Comparison of ENCODE assay signal across 25 mouse cellular contexts in the genomic region with DNA sequence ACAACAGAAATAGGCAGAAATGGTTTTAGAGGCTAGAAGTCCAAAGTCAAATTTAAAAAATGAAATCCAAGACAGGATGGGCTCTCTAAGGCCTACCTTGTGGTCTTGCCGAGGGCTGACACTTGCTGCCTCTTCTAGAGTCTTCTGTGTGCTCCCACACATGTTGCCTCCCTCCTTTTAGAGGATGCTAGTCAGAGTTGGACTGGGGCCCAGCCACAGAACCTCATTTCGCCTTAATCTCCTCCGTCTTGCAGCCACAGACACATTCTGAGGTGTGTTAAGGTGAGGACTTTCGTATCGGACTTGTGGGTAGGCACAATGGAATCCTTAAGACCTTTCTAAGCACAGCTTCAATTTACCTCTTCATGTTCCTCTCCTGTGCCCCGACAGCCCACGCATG. TPM values are rescaled to one million over a fixed set of nuclear protein-coding genes. Genes with fewer than 3 reads are reported as not detected.
DNase-seq lines count a peak whose midpoint lies in the region; ATAC-seq and TF ChIP-seq lines count a peak whose summit lies in the region.
"Had no signal": no experiment of that assay in that cellular context is flagged by ENCODE, and none has a peak within 500 bp of the region (broad histone marks: within the 10 kb centered on the region; RNA-seq: fewer than 3 reads in every experiment).

No protein-coding gene starts in this region.

- peak; percentile 81 for DNase-seq in heart, adult 11 months
- no peak for DNase-seq in heart, postnatal 14 days
- peak; percentile 58 for DNase-seq in CD4-positive helper T cell, adult 2 months (ENCODE audit: low read depth, low spot score)
- peak; percentile 35 for DNase-seq in MEL (ENCODE audit: low read depth, low spot score)
- DNase-seq in hindbrain, embryonic 10.5 days (ENCODE audit: low spot score) = no peak
- no peak for DNase-seq in urinary bladder, postnatal 10 days (ENCODE audit: low spot score)
- DNase-seq in spleen, postnatal 4 days (ENCODE audit: low spot score in 2 of 2) = no peak
- DNase-seq: adrenal gland, postnatal 10 days; adrenal gland, postnatal 36 days; B cell, adult 2 months; cerebellum, adult 18-20 months; cerebellum, adult 9-10 months; gastrocnemius, postnatal 10 days; gastrocnemius, postnatal 36 days had no signal

- no peak overlapping the region for H3K4me3 ChIP-seq in MEL (ENCODE audit: control insufficient read depth in 1 of 2, insufficient read depth in 1 of 2, low read depth in 2 of 2, low read length in 2 of 2)
- H3K4me3 ChIP-seq in hindbrain, embryonic 10.5 days = no peak overlapping the region
- H3K4me3 ChIP-seq: forebrain, embryonic 10.5 days; forebrain, embryonic 13.5 days; heart, adult 2 months; heart, embryonic 10.5 days; heart, embryonic 13.5 days; hindbrain, embryonic 13.5 days had no signal

- H3K36me3 ChIP-seq in MEL (ENCODE audit: control insufficient read depth in 1 of 2, insufficient read depth in 2 of 2, low read length in 2 of 2) = no peaks in the 10 kb centered on the region
- H3K36me3 ChIP-seq in hindbrain, embryonic 10.5 days = no peaks in the 10 kb centered on the region
- H3K36me3 ChIP-seq: forebrain, embryonic 10.5 days; heart, embryonic 10.5 days; heart, embryonic 13.5 days; hindbrain, embryonic 13.5 days had no signal

- TF ChIP-seq EP300 in MEL (IDR thresholded peaks at IDR 0.05; ENCODE audit: low read depth in 1 of 2, low read length in 2 of 2) = no peak

- H3K9ac ChIP-seq in MEL (ENCODE audit: control insufficient read depth, low read depth, low read length, poor library complexity, severe bottlenecking) = no peak overlapping the region
- H3K9ac ChIP-seq: forebrain, embryonic 13.5 days; heart, embryonic 13.5 days; hindbrain, embryonic 13.5 days had no signal

- TF ChIP-seq RAD21 in MEL (IDR thresholded peaks at IDR 0.05; ENCODE audit: low read depth, low read length) = no peak

- peak; percentile 12; the same call in 1 of the 2 replicates for ATAC-seq in megakaryocyte progenitor cell, adult 5-6 weeks (replicated peaks; ENCODE audit: poor library complexity)
- ATAC-seq: forebrain, embryonic 13.5 days; forebrain, embryonic 16.5 days; hindbrain, embryonic 16.5 days; inflammation-experienced regulatory T-cells, adult 6 months; intestine, embryonic 16.5 days had no signal

- no peaks in the 10 kb centered on the region; the same call in 1 of the 2 replicates for H3K79me2 ChIP-seq in MEL (ENCODE audit: control insufficient read depth, insufficient read depth, low read length, poor library complexity)

- H3K27ac ChIP-seq in MEL (ENCODE audit: control insufficient read depth, low read depth, low read length) = no peak overlapping the region
- no peak overlapping the region for H3K27ac ChIP-seq in hindbrain, embryonic 10.5 days
- H3K27ac ChIP-seq: forebrain, embryonic 10.5 days; forebrain, embryonic 13.5 days; heart, adult 2 months; heart, embryonic 10.5 days; hindbrain, embryonic 13.5 days had no signal

- TF ChIP-seq CTCF in MEL (IDR thresholded peaks at IDR 0.05 in 2 of 3, conservative IDR thresholded peaks at IDR 0.05 in 1 of 3; ENCODE audit: control insufficient read depth in 1 of 3, insufficient read depth in 1 of 3, low read depth in 2 of 3, low read length in 3 of 3, poor library complexity in 1 of 3, severe bottlenecking in 1 of 3) = no peak

- H3K27me3 ChIP-seq in MEL (ENCODE audit: control insufficient read depth in 1 of 2, insufficient read depth in 2 of 2, low read length in 2 of 2) = peaks cover 24 to 25% of the 10 kb centered on the region in 2 experiments
- peaks cover 38% of the 10 kb centered on the region for H3K27me3 ChIP-seq in hindbrain, embryonic 10.5 days (ENCODE audit: insufficient read depth, poor library complexity, severe bottlenecking)

- no peaks in the 10 kb centered on the region for H3K9me3 ChIP-seq in MEL (replicated peaks; ENCODE audit: insufficient read depth, low read length)
- H3K9me3 ChIP-seq in hindbrain, embryonic 10.5 days = no peaks in the 10 kb centered on the region
- H3K9me3 ChIP-seq: forebrain, embryonic 10.5 days; forebrain, embryonic 13.5 days; heart, embryonic 10.5 days; heart, embryonic 13.5 days; hindbrain, embryonic 13.5 days had no signal

- no peak for TF ChIP-seq POLR2A in MEL (IDR thresholded peaks at IDR 0.05; ENCODE audit: control insufficient read depth in 1 of 2, insufficient read depth in 1 of 2, low read depth in 1 of 2, low read length in 2 of 2, poor library complexity in 1 of 2)

- H3K4me1 ChIP-seq in MEL (ENCODE audit: control insufficient read depth in 1 of 2, insufficient read depth in 2 of 2, low read length in 2 of 2) = no peaks in the 10 kb centered on the region
- H3K4me1 ChIP-seq in hindbrain, embryonic 10.5 days (replicated peaks) = peaks cover 24% of the 10 kb centered on the region

- intact Hi-C loops in heart, postnatal 14 days (cut with DNase I) = no loop called here

- 89% methylated on average over 7 of the region's 7 CpGs for WGBS in hindbrain, embryonic 10.5 days

TF ChIP-seq in MEL, 35 proteins besides CTCF, POLR2A, EP300 and RAD21:
- TF ChIP-seq E2F4 (IDR thresholded peaks at IDR 0.05; ENCODE audit: borderline replicate concordance, low read depth, low read length) = no peak
- no peak for TF ChIP-seq TAL1 (IDR thresholded peaks at IDR 0.05; ENCODE audit: low read length)
- TF ChIP-seq JUND (IDR thresholded peaks at IDR 0.05; ENCODE audit: low read depth, low read length) = no peak

RNA-seq across cellular contexts. Expression of a gene that starts 4.9 kb away (rescaled TPM):
- 10 to 100 TPM; 21.1 to 21.5 TPM for total RNA-seq in heart, postnatal 14 days (2021)
- total RNA-seq in MEL (2012; rRNA removed) = 1.5 and 2.0 TPM in 2 replicates
- 1 to 10 TPM in 1 of 2 experiments, not detected in 1; 8.7 TPM for polyA plus RNA-seq in MEL (2012; ENCODE audit: insufficient read depth in 1 of 2, insufficient read length in 2 of 2, low read depth in 1 of 2, low replicate concordance in 2 of 2, missing spikeins in 1 of 2)
- total RNA-seq in megakaryocyte progenitor cell, adult 5-6 weeks (2015) = 5.4 and 9.3 TPM in 2 replicates
- total RNA-seq in megakaryocyte progenitor cell, adult 5-6 weeks (2017) = 3.7 and 7.5 TPM in 2 replicates
- polyA plus RNA-seq in hindbrain, embryonic 10.5 days (2016; fragmentation: Nextera tagmentation; extraction: Ambion mirVana) = 4.5 and 6.2 TPM in 2 replicates

RNA-seq across cellular contexts. Expression of a gene that starts 54.0 kb away (rescaled TPM):
- total RNA-seq in heart, postnatal 14 days (2021) = 1,000 to 10,000 TPM; 1,406 to 1,431 TPM
- total RNA-seq in MEL (2012; rRNA removed) = 461 and 487 TPM in 2 replicates
- 1,000 to 10,000 TPM in 1 of 2 experiments, 100 to 1,000 TPM in 1; 224 to 1,158 TPM for polyA plus RNA-seq in MEL (2012; ENCODE audit: insufficient read depth in 1 of 2, insufficient read length in 2 of 2, low read depth in 1 of 2, low replicate concordance in 2 of 2, missing spikeins in 1 of 2)
- 491 and 507 TPM in 2 replicates for total RNA-seq in megakaryocyte progenitor cell, adult 5-6 weeks (2015)
- 601 and 839 TPM in 2 replicates for total RNA-seq in megakaryocyte progenitor cell, adult 5-6 weeks (2017)
- polyA plus RNA-seq in hindbrain, embryonic 10.5 days (2016; fragmentation: Nextera tagmentation; extraction: Ambion mirVana) = 593 and 677 TPM in 2 replicates

RNA-seq across cellular contexts. Expression of a gene that starts 58.6 kb away (rescaled TPM):
- 1 to 10 TPM in 1 of 2 experiments, under 1 TPM in 1; 0.17 to 1.1 TPM for total RNA-seq in heart, postnatal 14 days (2021)
- total RNA-seq in MEL (2012; rRNA removed) = 24.5 and 46.5 TPM in 2 replicates
- polyA plus RNA-seq in MEL (2012; ENCODE audit: insufficient read depth in 1 of 2, insufficient read length in 2 of 2, low read depth in 1 of 2, low replicate concordance in 2 of 2, missing spikeins in 1 of 2) = 10 to 100 TPM in 1 of 2 experiments, not detected in 1; 28.9 TPM
- not detected in 2 replicates for total RNA-seq in megakaryocyte progenitor cell, adult 5-6 weeks (2015)
- not detected in 2 replicates for total RNA-seq in megakaryocyte progenitor cell, adult 5-6 weeks (2017)
- polyA plus RNA-seq in hindbrain, embryonic 10.5 days (2016; fragmentation: Nextera tagmentation; extraction: Ambion mirVana) = 1.0 and 1.2 TPM in 2 replicates
- total RNA-seq: gastrocnemius, postnatal 36 days had no signal

Comparison
In these comparisons a context has a peak if more than half of its experiments do, and no peak if none do; other contexts are left out.
1. DNase-seq: peak in heart, adult 11 months (single experiment), CD4-positive helper T cell, adult 2 months (single experiment) and MEL (single experiment); none in heart, postnatal 14 days (0 of 2), hindbrain, embryonic 10.5 days (single experiment), urinary bladder, postnatal 10 days (single experiment) and spleen, postnatal 4 days (0 of 2).
2. RNA of a gene that starts 58.6 kb away (total RNA-seq): 24.5 to 46.5 TPM in MEL; 0.17 to 1.1 TPM in heart, postnatal 14 days and not detected in megakaryocyte progenitor cell, adult 5-6 weeks; every median in the first group is over 10 times any median in the second.